Mouse (Mus musculus) Patski (cell line): ENCODE measurements around the gene Srrm1. TPM values are rescaled to one million over a fixed set of nuclear protein-coding genes. Genes with fewer than 3 reads are reported as not detected.
A peak's percentile ranks its signal among the peaks of the same experiment; 100 is the strongest.
"Not testable (repeated sequence)": the region's sequence is repeated elsewhere in the genome, so short reads cannot be mapped to it uniquely, and the experiment has no call there.

Experiments
- ATAC-seq: fragments of 100-300 bp; one replicate; pipeline ENCODE4 v1.8.0; 2021
- CTCF ChIA-PET: fragments of 350-600 bp; sonication (Branson Sonifier 250); formaldehyde crosslinking; loops from one replicate; lab custom pipeline; 2022; ENCODE audit warnings: inconsistent platforms; lab: Charles Lee
- POLR2A ChIA-PET: fragments of 350-600 bp; sonication (Branson Sonifier 250); formaldehyde crosslinking; loops from one replicate; lab custom pipeline; 2022; ENCODE audit warnings: antibody characterized with exemption, inconsistent platforms; lab: Charles Lee
- DNase-seq: peaks from one replicate; pipeline ENCODE4 v3.0.0-alpha.2; 2011; ENCODE audit warnings: low read depth, low spot score
- H3K27me3 ChIP-seq: fragments of 371-371 bp; one replicate; pipeline ENCODE4 v1.5.1; 2021
- CTCF ChIP-seq: fragments of 100-300 bp; IDR thresholded peaks from one replicate; pipeline ENCODE4 v1.5.1; 2021
- in situ Hi-C: fragments of 300-500 bp; cut with MboI; formaldehyde crosslinking; loops from 3 replicates; pipeline ENCODE4 v1.11.1; 2018; ENCODE audit warnings: low pct_unique_long_range_greater_than_20kb, mixed read lengths
- polyA plus RNA-seq: library from polyadenylated mRNA; unstranded; gene quantifications from one replicate; pipeline ENCODE4 v1.2.3, GENCODE M21; 2021

Gene Srrm1
- polyA plus RNA-seq, 1 experiment from 2014 or later: 102 TPM

DNA sequence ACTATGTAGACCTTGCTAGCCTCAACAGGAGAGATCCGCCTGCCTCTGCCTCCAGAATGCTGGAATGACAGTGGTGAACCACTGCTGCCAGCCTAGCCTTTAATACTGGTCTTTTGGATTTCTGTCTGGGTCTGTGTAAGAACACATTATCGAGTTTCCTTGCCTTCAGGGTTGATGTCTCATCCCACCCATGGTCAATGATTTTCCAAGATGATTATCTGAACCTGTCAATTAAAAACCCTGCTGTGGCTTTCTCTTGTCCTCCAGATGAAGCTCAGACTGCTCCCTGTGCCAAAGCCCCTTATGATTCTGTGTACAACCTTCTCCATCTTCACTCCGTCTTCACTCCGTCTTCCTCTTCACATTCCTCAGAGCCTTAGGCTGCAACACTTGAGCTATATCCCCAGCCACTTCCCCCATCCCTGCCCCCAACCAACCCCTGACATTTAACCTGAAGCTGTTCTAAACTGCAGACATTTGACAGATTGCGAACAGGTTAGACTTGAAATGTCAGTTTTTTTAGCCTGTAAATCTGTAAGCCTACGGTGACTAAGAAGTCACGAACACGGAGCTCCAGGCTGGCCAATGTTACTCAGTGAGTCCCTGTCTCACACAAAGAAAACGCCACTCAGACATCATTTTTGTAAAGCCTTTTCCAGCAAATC, 2.9 kb upstream of the Srrm1 start:
- DNase-seq (no peak), ATAC-seq (no peak)
- POLR2A ChIA-PET: no interaction called here
- in situ Hi-C loops: no loop called here
- CTCF ChIA-PET: interaction anchor here (2.7 kb wide), 1 partner anchor 55 kb away, joined by 8 read pairs; no protein-coding TSS in a partner anchor
- TF ChIP-seq CTCF: no peak
- no peaks in the 10 kb centered on the region for H3K27me3 ChIP-seq

DNA sequence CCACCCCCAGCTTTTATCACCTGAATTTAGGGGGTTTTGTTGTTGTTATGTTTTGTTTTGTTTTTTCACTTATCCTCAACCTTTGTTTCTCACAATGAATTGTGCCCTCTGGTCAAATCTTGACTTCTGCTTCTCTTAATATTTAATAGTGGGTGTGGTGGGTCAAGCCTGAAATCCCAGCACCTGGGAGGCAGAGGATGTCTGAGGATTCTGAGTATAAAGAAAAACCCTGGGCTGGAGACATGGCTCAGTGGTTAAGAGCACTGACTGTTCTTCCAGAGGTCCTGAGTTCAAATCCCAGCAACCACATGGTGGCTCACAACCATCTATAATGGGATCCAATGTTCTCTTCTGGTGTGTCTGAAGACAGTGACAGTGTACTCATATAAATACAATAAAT, 1.6 kb upstream of the Srrm1 start:
- POLR2A ChIA-PET: not testable (repeated sequence)

DNA sequence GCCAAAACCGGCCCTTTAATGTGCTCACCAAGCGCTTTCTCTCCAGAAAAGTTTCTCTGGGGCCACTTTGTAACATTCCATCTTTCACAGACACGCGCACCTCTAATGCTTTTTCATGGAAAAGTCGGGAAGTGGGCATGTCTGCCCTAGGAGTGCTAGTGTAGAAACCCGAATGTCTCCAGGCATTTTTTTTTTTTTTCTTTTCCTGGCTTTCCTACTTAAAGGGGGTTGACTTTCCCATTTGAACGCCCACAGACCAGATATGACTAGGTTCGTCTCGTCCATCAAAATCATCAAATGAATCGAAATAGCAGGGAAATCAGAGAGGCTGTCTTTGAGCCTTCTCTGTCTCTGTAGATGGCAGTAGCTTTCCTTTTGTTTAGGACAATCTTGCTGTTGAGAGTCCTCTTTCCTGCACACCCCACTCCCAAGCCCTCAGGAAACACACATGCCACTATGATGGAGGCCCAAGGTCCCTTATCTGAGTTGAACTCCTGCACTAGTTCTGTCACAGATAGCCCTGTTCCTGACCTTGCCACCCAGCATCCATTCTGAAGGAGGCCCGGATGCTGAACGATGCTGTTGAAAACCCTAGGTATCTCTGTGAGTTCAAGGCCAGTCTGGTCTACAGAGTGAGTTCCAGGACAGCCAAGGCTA, 801 bp upstream of the Srrm1 start:
- ChIA-PET CTCF (interaction anchor here (0.8 to 0.9 kb wide), 2 partner anchors 58 to 204 kb away, joined by 3 read pairs; no protein-coding TSS in a partner anchor), POLR2A (no interaction called here)
- H3K27me3 ChIP-seq: no peaks in the 10 kb centered on the region
- in situ Hi-C loops: no loop called here
- DNase-seq (no peak), ATAC-seq (peak; percentile 17)
- TF ChIP-seq CTCF: no peak

More for the DNA sequence above, 1.6 kb upstream of the Srrm1 start:
- in situ Hi-C loops, ATAC-seq, DNase-seq, H3K27me3 ChIP-seq: not testable (repeated sequence)
- CTCF ChIA-PET: interaction anchor here (2.7 kb wide), 1 partner anchor 57 kb away, joined by 8 read pairs; no protein-coding TSS in a partner anchor

- H3K27me3 ChIP-seq: no peaks in the 10 kb centered on the region
- CTCF ChIA-PET: interaction anchor here (1.0 kb wide), 1 partner anchor 14 kb away, joined by 3 read pairs; no protein-coding TSS in a partner anchor
- ATAC-seq (peak; percentile 13), DNase-seq (no peak)
- TF ChIP-seq CTCF: no peak
- in situ Hi-C loops: no loop called here
- POLR2A ChIA-PET: interaction anchor here (0.9 to 1.2 kb wide), 2 partner anchors 15 to 32 kb away, joined by 3 to 5 read pairs; no protein-coding TSS in a partner anchor
Measured at GRCm38 (mm10) chr4:135352326-135353065, 625 bp downstream of the Srrm1 start.

DNA sequence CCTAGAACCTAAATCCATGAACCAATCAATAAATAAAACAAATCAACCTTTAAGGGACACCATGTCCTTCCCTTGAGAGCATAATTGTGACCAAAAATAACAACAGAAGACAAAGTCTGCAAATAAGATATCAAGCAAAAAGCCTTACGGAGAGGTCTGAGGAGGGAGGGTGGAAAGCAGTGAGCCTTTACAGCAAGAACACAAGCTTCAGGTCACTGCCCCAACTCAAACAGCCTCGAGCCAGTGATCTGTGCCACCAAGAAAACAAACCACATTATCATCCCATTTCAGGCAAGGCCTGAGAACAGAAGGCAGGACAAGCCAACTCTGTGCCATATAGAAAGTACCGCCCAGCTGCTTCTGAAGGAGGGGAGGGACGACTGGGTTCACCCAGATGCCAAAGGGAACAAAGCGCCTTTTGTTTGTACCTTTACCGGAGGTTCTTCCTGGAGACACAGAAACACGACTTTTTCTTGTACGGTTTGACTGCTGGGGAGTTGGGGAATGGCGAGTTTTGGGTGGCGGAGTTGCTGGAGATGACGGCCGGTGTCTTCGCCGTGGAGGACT, 15.7 kb downstream of the Srrm1 start:
- in situ Hi-C loops: no loop called here
- H3K27me3 ChIP-seq: no peaks in the 10 kb centered on the region
- POLR2A ChIA-PET: interaction anchor here (0.6 to 1.6 kb wide), 2 partner anchors 15 to 65 kb away, joined by 3 read pairs; partner anchors contain the start of gene Clic4
- ATAC-seq: no peak
- TF ChIP-seq CTCF: no peak
- CTCF ChIA-PET: no interaction called here
- DNase-seq: no peak

GRCm38 (mm10) chr4:135336023-135336357, 17.1 kb downstream of the Srrm1 start:
- ChIA-PET CTCF (no interaction called here), POLR2A (no interaction called here)
- in situ Hi-C loops: no loop called here
- no peak for TF ChIP-seq CTCF
- no peak for DNase-seq
- ATAC-seq: no peak
- no peaks in the 10 kb centered on the region for H3K27me3 ChIP-seq

GRCm38 (mm10) chr4:135335327-135336022, 17.6 kb downstream of the Srrm1 start:
- TF ChIP-seq CTCF: no peak
- ChIA-PET POLR2A (no interaction called here), CTCF (no interaction called here)
- no peak for ATAC-seq
- DNase-seq: no peak
- no peaks in the 10 kb centered on the region for H3K27me3 ChIP-seq
- in situ Hi-C loops: no loop called here

DNA sequence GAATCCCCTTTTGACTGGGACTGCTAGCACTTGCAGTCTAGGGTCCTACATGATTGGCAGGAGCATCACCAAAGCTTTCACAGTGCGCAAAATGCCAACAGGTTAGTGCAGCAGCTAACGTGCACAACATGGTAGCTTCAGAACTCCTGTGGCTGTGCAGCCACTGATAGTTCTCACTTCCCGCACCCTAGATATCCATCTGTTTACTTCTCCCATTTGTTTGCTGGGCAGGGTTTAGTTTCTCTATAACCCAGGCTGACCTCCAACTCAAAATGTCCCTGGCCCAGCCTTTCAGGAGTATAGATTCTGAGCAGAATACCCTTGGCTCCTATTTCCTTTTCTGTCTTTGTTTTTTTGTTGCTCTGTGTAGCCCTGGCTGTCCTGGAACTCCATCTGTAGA, 26.7 kb downstream of the Srrm1 start:
- in situ Hi-C loops: no loop called here
- DNase-seq: no peak
- CTCF ChIA-PET: no interaction called here

DNA sequence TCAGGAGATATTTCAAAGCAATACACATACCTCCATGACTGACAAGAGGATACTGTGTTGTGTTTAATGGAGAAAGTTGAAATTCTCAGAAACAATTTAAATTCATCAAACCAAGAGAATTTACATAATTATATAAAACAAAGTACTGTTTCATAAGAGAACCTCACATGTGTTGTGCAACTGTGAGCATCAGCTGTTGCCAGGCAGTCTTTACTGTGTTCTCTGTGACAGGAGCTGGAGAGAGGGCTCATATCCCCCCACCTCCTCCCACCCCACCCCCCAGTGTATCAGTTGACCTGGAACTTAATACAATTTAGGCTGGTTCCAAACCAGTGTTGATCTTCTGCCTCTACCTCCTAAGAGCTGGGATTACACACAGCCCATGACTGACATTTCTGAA, 27.1 kb downstream of the Srrm1 start:
- ATAC-seq (no peak), DNase-seq (no peak)
- ChIA-PET CTCF (no interaction called here), POLR2A (no interaction called here)
- no peak for TF ChIP-seq CTCF
- in situ Hi-C loops: no loop called here
- no peaks in the 10 kb centered on the region for H3K27me3 ChIP-seq

More for the DNA sequence above, 26.7 kb downstream of the Srrm1 start:
- POLR2A ChIA-PET: no interaction called here
- no peak for TF ChIP-seq CTCF
- no peaks in the 10 kb centered on the region for H3K27me3 ChIP-seq
- ATAC-seq: no peak

DNA sequence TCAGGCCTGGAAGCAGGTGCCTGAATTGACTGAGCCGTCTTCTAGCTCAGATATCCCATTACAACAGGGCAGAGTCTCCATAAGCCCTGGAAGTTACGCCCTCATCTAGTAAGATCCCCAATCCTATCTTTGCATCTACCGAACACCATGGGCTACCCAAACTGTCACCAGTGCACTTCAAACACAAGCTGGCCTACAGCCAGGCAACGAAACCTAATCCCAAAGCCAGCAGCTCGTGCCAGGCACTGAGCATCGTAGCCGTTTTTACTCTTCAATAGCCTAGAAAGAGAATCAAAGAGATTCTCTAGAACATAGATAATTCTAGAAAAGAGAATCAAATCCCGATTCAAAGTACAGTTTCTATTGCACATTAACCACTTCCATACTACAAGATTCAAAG, 30.1 kb downstream of the Srrm1 start:
- no peak for ATAC-seq
- TF ChIP-seq CTCF: no peak
- H3K27me3 ChIP-seq: no peaks in the 10 kb centered on the region
- CTCF ChIA-PET: no interaction called here
- in situ Hi-C loops: loop anchor here (5.0 kb wide), 1 partner anchor 376 kb away; no protein-coding TSS in a partner anchor
- no peak for DNase-seq
- POLR2A ChIA-PET: no interaction called here
